Mouse (Mus musculus): ENCODE data around the gene Nmt1. TPM values are rescaled to one million over a fixed set of nuclear protein-coding genes. Genes with fewer than 3 reads are reported as not detected.

Gene Nmt1
- total and polyA plus RNA-seq, 2 experiments from 2014 or later: 40.5 to 48.6 TPM

DNA sequence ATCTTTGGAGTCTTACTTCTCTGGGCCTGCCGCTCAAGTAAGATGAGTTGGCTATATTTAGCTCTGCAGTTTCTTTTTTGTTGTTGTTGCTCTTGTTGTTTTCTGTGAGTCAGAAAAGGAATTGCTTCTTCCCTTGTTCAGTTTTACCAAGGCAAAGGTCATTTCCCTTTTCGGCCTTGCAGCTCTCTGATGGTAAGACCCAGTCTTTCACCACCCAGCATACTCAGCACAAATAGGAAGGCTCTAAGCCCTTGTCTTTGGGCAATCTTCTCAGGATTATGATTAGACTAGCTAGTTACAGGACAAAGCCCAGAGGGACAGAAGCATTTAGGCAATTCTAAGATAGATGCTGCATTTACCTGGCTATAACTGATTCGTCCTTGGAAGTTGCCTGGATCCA is 1.1 kb upstream of the Nmt1 start:
- Histone ChIP-seq H3K9ac (replicated peaks; ENCODE audit: low read length, poor library complexity, severe bottlenecking) (no peak overlapping the region), H3K4me1 (ENCODE audit: insufficient read depth, low read length) (peaks cover 12% of the 10 kb centered on the region; the same call in 1 of the 2 replicates), H3K4me3 (ENCODE audit: low read depth, low read length) (no peak overlapping the region), H3K27me3 (ENCODE audit: insufficient read depth, low read length) (no peaks in the 10 kb centered on the region), H3K36me3 (ENCODE audit: insufficient read depth, low read length) (no peaks in the 10 kb centered on the region), H3K27ac (ENCODE audit: low read depth, low read length) (no peak overlapping the region), H3K9me3 (ENCODE audit: low read length) (no peaks in the 10 kb centered on the region), H3K4me2 (ENCODE audit: low read depth, low read length, poor library complexity, severe bottlenecking) (peak overlapping the region; percentile 57; the same call in 1 of the 2 replicates)
- ATAC-seq (ENCODE audit: low FRiP score): no peak
- WGBS: 92% methylated on average over 3 of the region's 3 CpGs
- TF ChIP-seq CTCF (IDR thresholded peaks at IDR 0.05): no peak
- no peak for DNase-seq (ENCODE audit: low spot score)

- peak overlapping the region; percentile 54 for H3K9ac ChIP-seq (replicated peaks; ENCODE audit: low read length, poor library complexity, severe bottlenecking)
- H3K36me3 ChIP-seq (ENCODE audit: insufficient read depth, low read length): no peaks in the 10 kb centered on the region
- peak overlapping the region; percentile 57 for H3K4me2 ChIP-seq (ENCODE audit: low read depth, low read length, poor library complexity, severe bottlenecking)
- peak overlapping the region; percentile 66 for H3K4me3 ChIP-seq (ENCODE audit: low read depth, low read length)
- H3K4me1 ChIP-seq (ENCODE audit: insufficient read depth, low read length): peaks cover 12% of the 10 kb centered on the region; the same call in 1 of the 2 replicates
- peak overlapping the region; percentile 65 for H3K27ac ChIP-seq (ENCODE audit: low read depth, low read length)
- no peak for DNase-seq (ENCODE audit: low spot score)
- no peak for TF ChIP-seq CTCF (IDR thresholded peaks at IDR 0.05)
- WGBS: 19% methylated on average over 8 of the region's 8 CpGs
- H3K9me3 ChIP-seq (ENCODE audit: low read length): no peaks in the 10 kb centered on the region
- no peaks in the 10 kb centered on the region for H3K27me3 ChIP-seq (ENCODE audit: insufficient read depth, low read length)
- ATAC-seq (ENCODE audit: low FRiP score): peak; percentile 25
These were observed 317 bp upstream of the Nmt1 start for GRCm38 (mm10) chr11:103027570-103028175.

DNA sequence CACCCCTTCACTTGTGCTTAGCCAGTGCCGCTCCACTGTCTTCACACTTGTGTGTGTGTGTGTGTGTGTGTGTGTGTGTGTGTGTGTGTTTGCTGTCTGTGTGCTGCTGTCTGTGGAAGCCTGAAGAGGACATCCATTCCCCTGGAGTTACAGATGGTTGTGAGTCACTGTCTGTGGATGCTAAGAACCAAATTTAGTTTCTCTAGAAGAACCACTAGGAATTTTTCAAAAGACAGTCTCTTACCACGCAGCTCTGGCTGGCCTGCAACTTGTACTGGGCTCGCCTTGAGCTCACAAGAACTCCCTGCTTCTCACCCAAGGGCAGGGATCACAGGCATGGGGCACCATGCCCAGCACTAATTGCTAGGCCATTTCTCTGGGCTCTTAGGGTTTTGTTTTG is 5.0 kb downstream of the Nmt1 start:
- Histone ChIP-seq H3K4me1 (ENCODE audit: insufficient read depth, low read length) (0 out of 2 replicates have a peak, but pooled peaks cover 5% of the 10 kb centered on the region), H3K27me3 (ENCODE audit: insufficient read depth, low read length) (no peaks in the 10 kb centered on the region), H3K9me3 (ENCODE audit: low read length) (no peaks in the 10 kb centered on the region), H3K4me2 (ENCODE audit: low read depth, low read length, poor library complexity, severe bottlenecking) (no peak overlapping the region), H3K36me3 (ENCODE audit: insufficient read depth, low read length) (no peaks in the 10 kb centered on the region), H3K27ac (ENCODE audit: low read depth, low read length) (no peak overlapping the region), H3K9ac (replicated peaks; ENCODE audit: low read length, poor library complexity, severe bottlenecking) (no peak overlapping the region), H3K4me3 (ENCODE audit: low read depth, low read length) (no peak overlapping the region)
- 82% methylated on average over 3 of the region's 3 CpGs for WGBS
- DNase-seq (ENCODE audit: low spot score) (no peak), ATAC-seq (ENCODE audit: low FRiP score) (no peak)
- no peak for TF ChIP-seq CTCF (IDR thresholded peaks at IDR 0.05)

DNA sequence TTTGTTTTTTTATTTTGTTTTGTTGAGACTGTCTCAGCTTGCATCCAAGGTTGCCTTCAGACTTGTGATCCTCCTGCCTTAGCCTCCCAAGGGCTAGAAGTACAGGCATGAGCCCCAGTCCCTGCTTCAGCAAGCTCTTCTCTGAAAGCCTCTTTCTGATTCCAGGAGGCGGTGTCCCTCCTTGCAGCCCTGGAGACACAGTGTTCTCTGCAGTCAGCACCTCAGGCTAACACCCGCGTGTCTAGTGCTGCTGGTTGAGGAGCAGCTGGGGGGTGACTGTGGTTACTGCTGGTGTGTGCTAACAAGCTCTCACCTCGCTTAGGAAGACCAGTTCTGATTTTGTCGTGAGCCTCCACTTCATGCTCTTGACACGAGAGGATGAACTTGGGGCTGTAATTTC is 7.0 kb downstream of the Nmt1 start:
- H3K4me3 ChIP-seq (ENCODE audit: low read depth, low read length): no peak overlapping the region
- no peak overlapping the region for H3K4me2 ChIP-seq (ENCODE audit: low read depth, low read length, poor library complexity, severe bottlenecking)
- H3K36me3 ChIP-seq (ENCODE audit: insufficient read depth, low read length): no peaks in the 10 kb centered on the region
- H3K9me3 ChIP-seq (ENCODE audit: low read length): no peaks in the 10 kb centered on the region
- H3K9ac ChIP-seq (replicated peaks; ENCODE audit: low read length, poor library complexity, severe bottlenecking): no peak overlapping the region
- no peak for DNase-seq (ENCODE audit: low spot score)
- no peaks in the 10 kb centered on the region for H3K4me1 ChIP-seq (ENCODE audit: insufficient read depth, low read length)
- 84% methylated on average over 6 of the region's 6 CpGs for WGBS
- H3K27ac ChIP-seq (ENCODE audit: low read depth, low read length): no peak overlapping the region
- ATAC-seq (ENCODE audit: low FRiP score): no peak
- TF ChIP-seq CTCF (IDR thresholded peaks at IDR 0.05): no peak
- H3K27me3 ChIP-seq (ENCODE audit: insufficient read depth, low read length): no peaks in the 10 kb centered on the region

GRCm38 (mm10) chr11:103036881-103037465 is 9.0 kb downstream of the Nmt1 start:
- no peak overlapping the region for H3K4me3 ChIP-seq (ENCODE audit: low read depth, low read length)
- H3K9ac ChIP-seq (replicated peaks; ENCODE audit: low read length, poor library complexity, severe bottlenecking): no peak overlapping the region
- H3K4me1 ChIP-seq (ENCODE audit: insufficient read depth, low read length): no peaks in the 10 kb centered on the region
- no peaks in the 10 kb centered on the region for H3K36me3 ChIP-seq (ENCODE audit: insufficient read depth, low read length)
- no peak for TF ChIP-seq CTCF (IDR thresholded peaks at IDR 0.05)
- H3K27ac ChIP-seq (ENCODE audit: low read depth, low read length): no peak overlapping the region
- H3K27me3 ChIP-seq (ENCODE audit: insufficient read depth, low read length): no peaks in the 10 kb centered on the region
- no peaks in the 10 kb centered on the region for H3K9me3 ChIP-seq (ENCODE audit: low read length)
- DNase-seq (ENCODE audit: low spot score): no peak
- no peak overlapping the region for H3K4me2 ChIP-seq (ENCODE audit: low read depth, low read length, poor library complexity, severe bottlenecking)
- ATAC-seq (ENCODE audit: low FRiP score): no peak
- WGBS: 89% methylated on average over 8 of the region's 8 CpGs

DNA sequence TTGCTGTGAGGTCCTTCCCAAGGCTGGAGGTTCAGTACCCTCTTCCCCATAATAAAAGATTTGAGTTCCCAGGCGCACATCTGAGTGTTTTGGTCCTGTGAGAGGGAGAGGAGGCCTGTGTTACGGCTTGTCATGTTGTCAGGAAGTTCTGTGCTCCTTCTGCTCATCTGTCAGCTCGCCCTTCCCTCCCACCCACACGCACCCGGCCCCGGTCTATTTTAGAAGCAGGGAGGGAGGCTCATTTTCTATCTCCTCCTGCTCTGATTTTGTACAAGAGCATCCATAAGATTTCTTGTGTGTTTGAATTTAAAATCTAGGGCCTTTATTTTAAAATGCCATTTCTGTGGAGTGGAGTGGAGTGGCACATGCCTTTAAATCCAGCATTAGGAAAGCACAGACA is 10.0 kb downstream of the Nmt1 start:
- no peak overlapping the region for H3K4me3 ChIP-seq (ENCODE audit: low read depth, low read length)
- H3K9ac ChIP-seq (replicated peaks; ENCODE audit: low read length, poor library complexity, severe bottlenecking): no peak overlapping the region
- WGBS: 89% methylated on average over 6 of the region's 6 CpGs
- H3K27me3 ChIP-seq (ENCODE audit: insufficient read depth, low read length): no peaks in the 10 kb centered on the region
- DNase-seq (ENCODE audit: low spot score): no peak
- no peak for ATAC-seq (ENCODE audit: low FRiP score)
- H3K9me3 ChIP-seq (ENCODE audit: low read length): no peaks in the 10 kb centered on the region
- H3K4me2 ChIP-seq (ENCODE audit: low read depth, low read length, poor library complexity, severe bottlenecking): no peak overlapping the region
- H3K36me3 ChIP-seq (ENCODE audit: insufficient read depth, low read length): no peaks in the 10 kb centered on the region
- no peak for TF ChIP-seq CTCF (IDR thresholded peaks at IDR 0.05)
- no peaks in the 10 kb centered on the region for H3K4me1 ChIP-seq (ENCODE audit: insufficient read depth, low read length)
- H3K27ac ChIP-seq (ENCODE audit: low read depth, low read length): no peak overlapping the region
